ENCODE assay signal across 1 mouse cellular context in the genomic region with DNA sequence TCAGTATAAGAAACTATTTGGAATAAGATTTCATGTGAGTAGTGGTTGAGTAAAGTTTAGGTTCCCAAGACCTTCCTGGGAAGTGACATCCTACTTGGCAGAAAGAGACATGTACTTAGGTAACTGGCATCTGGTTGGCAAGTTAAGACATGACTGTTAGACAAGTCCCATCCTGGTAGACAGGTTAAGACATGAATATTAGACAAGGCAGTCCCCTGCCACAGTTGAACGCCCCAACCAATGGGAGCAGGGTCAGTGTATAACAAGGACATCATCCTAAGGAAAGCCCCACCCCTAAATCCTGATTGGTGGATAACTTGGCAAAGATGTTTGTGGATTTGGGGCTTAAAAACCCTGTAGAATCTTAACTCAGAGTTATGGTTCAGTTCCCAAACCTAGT.
TF ChIP-seq lines count a peak whose summit lies in the region.

No protein-coding gene starts in this region.

TF ChIP-seq in CH12.LX, 34 proteins besides CTCF, POLR2A, EP300 and RAD21 (continued from another document):
- TF ChIP-seq TCF12 (IDR thresholded peaks at IDR 0.05; ENCODE audit: low read depth, low read length) (0 out of 2 replicates have a peak, but pooled peaks have one; percentile 26), CHD1 (IDR thresholded peaks at IDR 0.05; ENCODE audit: low read depth, low read length) (peak; percentile 98)
